Mouse (Mus musculus) fibroblast of lung, adult 2 months (primary cell): ENCODE measurements around the gene Lasp1.

Experiments
- DNase-seq: peaks from one replicate; pipeline ENCODE4 v3.0.0-alpha.2; 2011; ENCODE audit warnings: low read depth

The Lasp1 gene

DNA sequence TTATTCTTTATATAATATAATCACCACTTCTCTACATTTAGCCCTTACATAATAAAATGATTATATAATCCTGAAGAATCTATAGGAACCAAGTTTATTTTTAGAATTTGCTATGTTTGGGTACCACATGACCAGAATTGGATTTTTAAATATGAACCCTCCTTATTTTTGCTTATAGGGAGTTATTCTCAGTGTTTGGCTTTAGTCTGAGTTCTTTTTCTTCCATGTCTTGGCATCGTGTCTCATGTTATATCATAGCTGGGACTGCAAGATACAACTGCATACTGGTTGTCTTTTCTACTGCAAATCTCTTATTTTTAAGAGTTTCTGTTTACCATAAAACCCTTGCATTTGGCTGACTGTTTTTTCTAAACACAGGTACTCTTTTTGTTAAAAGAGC is 75.6 kb downstream of the Lasp1 start:
- no peak for DNase-seq

DNA sequence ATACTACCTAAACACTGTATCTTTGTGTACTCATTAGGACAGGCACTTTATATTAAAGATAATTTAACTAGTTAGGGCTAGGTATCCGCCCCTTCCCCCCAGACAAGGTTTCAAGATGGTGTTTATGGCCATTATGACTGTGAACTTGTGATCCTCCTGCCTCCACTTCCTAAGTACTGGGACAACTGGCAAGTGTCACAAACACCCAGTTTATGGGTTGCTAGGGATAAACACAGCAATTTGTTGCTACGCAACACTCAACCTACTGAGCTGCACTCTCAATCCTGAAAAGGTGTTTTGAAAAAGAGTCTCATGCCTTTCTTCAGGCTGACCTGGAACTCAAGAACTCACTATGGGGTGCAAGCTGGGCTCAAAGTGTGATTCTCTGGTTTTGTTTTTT is 78.5 kb downstream of the Lasp1 start:
- DNase-seq: no peak

GRCm38 (mm10) chr11:97880362-97880761 is 81.6 kb downstream of the Lasp1 start:
- DNase-seq: no peak

- DNase-seq: no peak
Observed at GRCm38 (mm10) chr11:97883542-97883917, 84.7 kb downstream of the Lasp1 start.

GRCm38 (mm10) chr11:97883918-97884600 is 85.3 kb downstream of the Lasp1 start, which contains the start of gene Fbxo47:
Gene Fbxo47, minus strand, starts transcription at chr11:97884154.
- DNase-seq: peak; percentile 91

DNA sequence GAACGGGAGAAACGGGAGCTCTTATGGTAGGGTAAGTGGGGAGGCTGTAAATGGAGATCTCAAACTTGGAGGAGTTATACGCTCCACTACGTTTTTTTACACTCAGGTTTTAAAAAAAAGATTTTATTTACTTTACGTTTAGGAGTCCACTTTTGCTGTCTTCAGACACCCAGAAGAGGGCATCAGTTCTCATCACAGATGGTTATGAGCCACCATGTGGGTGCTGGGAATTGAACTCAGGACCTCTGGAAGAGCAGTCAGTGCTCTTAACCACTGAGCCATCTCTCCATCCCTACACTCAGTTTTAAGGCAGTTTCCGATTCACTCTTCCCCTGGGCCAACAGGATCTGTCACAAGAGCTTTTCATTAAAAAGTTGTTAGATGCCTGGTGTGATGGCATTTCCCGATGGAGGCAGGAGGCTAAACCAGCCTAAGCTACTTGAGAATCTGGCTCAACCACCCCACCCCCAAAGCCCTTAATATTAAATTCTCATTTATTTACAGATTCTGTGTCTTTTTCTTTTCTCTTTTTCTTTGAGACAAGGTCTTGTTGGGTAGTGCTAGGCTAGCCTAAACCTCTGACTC is 85.9 kb downstream of the Lasp1 start:
- no peak for DNase-seq

- no peak for DNase-seq
Observed at GRCm38 (mm10) chr11:97885296-97885915, 86.6 kb downstream of the Lasp1 start.
